Mouse (Mus musculus): ENCODE data around the gene Lamb3.
A peak's percentile ranks its signal among the peaks of the same experiment; 100 is the strongest.
"Not testable (repeated sequence)": the region's sequence is repeated elsewhere in the genome, so short reads cannot be mapped to it uniquely, and the experiment has no call there.

Gene Lamb3

DNA sequence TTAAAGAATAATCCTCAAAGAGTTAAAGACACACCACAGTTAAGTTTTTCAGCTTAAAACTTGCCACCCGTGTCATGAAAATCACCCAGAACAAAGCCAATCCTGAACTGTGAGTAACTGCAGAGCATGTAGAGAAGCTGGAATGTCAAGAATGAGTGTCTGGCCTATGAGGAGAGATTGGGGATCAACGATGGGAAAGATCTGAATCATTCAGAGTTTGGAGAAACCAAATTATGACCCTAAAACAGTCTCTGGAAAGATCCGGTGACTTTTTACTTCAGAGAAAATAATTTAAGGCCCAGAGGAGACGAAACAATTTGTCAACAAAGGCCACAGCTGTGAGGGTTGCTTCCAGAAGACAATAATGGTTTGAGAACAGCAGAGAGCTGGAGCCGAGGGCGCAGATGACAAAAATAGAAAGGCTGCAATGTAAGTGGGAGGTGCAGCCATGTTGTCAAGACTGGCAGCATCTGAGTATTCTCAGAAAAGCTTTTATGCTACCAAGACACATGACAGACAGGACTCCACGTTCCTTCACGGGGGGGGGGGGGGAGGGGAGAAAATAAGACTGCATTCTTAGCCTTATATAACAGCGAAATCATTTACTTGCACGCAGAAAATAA lies 36.2 kb downstream of the Lamb3 start:
- no peak for DNase-seq (ENCODE audit: extremely low spot score, low spot score)

DNA sequence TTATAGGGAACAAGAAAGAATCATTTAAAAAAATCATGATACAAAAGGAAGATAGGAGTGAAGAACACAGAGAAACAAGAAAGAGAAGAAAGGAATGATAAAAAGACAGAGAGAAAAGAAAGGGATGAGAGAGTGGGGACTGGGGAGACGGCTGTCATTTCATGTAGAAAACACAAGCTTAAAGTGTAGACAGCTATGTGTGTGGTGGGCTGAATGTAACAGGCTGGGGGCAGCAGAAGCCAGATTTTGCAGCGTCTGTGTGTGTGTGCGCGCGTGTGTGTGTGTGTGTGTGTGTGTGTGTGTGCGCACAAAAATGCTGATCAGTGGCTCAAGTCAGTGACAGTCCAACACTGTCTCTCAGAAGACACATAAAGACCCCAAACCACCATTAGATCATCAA lies 36.7 kb downstream of the Lamb3 start:
- DNase-seq (ENCODE audit: extremely low spot score, low spot score), result no peak

DNA sequence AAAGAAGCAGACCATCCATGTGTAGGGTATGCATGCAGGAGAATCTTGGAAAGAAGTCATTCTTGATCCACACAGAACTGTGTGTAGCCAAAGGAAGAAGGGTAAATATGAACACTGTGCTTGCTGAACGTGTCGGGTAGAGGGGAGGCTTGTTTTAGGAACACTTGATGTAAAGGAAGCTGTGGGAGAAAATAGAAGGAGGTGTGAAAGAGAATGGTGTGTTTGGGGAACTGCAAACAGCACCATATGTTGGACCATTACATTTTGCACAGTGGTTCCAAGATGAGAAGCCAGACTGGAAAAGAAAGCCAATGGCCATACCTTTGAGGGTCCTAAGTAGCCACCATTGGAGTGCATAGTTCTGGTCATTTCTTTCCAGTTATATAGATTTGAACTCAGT lies 42.5 kb downstream of the Lamb3 start:
- no peak for DNase-seq (ENCODE audit: extremely low spot score, low spot score)

DNA sequence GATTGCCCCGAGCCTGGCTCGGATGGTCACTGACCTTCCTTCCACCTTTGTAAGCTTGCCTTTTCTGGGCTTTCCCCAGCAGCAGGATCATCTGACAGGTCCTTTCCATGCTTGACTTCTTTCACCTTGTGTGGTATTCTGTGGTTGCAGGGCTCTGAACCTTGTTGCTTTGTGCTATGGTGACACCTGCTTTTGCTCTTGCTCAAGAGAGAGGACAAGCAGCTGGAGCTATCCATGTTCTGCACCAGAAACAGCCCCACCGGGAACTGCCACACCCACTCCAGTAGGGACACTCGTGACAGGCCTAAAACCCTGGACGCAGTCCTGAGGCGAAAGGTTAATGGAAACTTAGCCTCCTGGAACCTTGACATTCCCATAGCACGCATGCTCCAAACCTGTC lies 43.9 kb downstream of the Lamb3 start:
- DNase-seq (ENCODE audit: extremely low spot score, low spot score), result no peak

DNA sequence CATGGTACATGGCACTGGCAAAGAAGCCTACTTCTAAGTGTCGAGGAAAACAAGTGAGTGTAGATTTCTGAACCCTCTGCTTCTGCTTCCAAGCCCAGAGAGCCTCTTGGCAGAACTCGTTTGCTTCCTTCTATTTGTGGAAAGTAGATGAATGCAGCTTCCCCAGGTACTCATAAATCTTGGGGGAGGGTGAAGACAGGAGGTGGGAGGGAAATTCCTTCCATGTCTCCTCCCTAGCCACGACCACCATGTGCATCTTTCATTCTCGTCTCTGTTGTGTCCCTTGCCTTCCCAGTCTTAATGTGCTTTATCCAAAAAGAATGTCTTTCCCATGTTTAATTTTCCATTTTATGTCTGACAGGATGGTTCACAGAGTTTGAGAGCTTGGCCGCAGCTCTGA lies 45.1 kb downstream of the Lamb3 start:
- no peak for DNase-seq (ENCODE audit: extremely low spot score, low spot score)

DNA sequence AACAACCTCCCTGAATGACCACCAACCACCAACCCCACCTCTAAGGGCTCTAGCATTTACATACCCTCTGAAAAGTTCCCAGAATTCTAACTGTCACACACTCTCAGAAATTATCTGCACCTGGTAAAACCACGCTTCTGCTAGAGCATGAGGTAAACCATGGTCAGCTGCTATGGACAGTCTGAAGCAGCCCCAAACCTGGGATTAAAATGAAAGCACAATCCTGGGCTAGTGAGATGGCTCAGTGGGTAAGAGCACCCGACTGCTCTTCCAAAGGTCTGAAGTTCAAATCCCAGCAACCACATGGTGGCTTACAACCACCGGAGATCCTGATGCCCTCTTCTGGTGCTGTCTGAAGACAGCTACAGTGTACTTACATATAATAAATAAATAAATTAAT lies 46.4 kb downstream of the Lamb3 start:
- not testable (repeated sequence) for DNase-seq (ENCODE audit: extremely low spot score, low spot score)

DNA sequence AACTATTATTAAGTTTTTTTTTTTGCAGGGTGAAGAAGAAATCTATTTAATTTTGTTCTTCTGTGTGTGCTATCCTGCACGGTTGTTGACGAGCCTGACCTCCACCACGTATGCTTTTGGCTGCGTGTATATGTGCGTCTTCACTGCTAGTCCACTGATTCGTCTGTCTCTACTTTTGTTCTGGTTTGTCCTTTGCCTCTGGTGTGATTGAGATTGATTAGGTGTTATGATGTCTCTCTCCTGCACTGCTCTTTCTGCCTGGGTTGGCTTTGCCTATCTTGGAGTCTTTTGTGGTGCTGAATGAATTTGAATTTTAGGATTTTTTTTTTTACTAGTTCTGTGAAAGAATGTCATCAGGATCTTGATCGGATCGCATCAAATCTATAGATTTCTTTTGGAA lies 47.5 kb downstream of the Lamb3 start:
- DNase-seq (ENCODE audit: extremely low spot score, low spot score), result no peak

DNA sequence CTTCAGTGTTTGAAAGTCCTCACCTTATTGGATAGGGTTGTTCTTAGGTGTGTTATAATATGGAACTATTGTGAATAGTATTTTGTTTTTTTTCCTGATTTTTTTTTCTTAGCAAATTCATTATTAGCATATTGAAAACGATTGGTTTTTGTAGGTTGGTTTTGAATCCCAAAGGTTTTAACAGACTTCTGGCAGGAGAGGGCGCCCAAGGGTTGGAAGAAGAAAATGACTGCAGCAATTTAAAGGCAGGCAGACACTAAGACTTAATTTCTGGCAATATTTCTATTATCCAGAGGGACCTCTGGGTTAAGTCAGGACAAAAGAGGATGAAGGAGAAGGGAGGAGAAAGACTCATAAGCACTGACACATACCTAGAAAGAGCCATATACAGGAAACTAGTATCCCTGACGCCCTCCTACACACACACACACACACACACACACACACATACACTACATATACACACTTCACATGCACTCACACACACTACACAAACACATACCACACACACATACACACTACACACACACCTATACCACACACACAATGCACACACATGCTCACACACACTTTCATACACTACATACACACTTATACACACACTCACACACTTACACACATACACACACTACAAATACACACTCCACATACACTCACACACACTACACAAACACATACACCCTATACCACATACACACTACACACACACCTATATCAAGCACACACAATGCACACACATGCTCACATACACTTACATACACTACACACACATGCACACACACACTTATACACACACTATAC lies 48.2 kb downstream of the Lamb3 start:
- peak; percentile 37 for DNase-seq (ENCODE audit: extremely low spot score, low spot score)

DNA sequence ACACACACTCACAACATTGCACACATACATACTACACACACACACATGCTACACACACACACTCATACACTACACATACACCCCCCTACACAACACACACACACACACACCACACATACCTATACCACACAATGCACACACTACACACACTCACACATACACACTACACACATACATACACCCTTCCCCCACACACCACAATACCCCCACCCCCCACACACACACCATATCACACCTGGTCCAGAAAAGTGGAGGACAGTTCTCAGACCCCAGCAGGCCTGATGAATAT lies 48.7 kb downstream of the Lamb3 start:
- DNase-seq (ENCODE audit: extremely low spot score, low spot score), result no peak

DNA sequence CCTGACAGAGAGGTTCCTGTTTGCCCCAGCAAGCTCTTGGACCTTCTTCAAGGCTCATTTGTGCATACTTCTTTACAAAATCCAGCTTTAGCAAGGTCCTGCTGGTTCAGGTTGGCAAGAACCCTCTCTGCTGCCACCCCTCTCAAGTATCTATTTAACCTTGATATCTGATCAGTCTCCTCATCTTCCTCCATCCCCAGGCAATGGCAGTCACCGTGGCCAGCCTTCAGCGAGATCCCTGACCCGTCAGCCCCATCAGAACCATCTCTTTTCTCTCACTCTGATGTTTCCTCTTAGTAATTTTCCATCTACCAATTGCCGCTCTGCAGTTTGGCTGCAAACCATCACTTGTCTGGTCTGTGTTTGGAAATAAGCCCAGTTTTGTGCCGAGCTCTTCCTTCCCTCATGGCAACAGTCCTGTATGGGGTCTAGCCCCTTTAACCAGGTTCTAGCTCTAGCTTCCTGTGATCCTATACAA lies 49.2 kb downstream of the Lamb3 start:
- no peak for DNase-seq (ENCODE audit: extremely low spot score, low spot score)

DNA sequence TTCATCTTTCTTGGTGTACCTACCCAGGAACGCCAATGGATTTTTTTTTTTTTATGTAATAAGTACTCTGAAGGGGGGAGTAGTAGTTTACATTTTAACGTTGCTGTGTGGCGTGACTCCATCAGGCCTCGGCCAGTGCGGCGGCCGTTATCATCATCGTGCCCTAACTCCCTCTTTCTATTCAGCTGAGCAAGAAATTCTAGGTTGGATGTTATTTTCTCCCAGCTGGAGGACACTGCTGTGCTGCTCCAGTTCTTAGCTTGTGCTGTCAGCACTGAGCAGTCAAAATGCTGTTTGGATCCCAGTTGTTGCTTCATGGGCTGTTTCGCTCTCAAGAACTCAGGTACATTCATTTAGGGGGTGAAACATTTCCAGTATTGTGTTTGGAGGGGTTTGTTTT lies 52.1 kb downstream of the Lamb3 start:
- DNase-seq (ENCODE audit: extremely low spot score, low spot score), result no peak

DNA sequence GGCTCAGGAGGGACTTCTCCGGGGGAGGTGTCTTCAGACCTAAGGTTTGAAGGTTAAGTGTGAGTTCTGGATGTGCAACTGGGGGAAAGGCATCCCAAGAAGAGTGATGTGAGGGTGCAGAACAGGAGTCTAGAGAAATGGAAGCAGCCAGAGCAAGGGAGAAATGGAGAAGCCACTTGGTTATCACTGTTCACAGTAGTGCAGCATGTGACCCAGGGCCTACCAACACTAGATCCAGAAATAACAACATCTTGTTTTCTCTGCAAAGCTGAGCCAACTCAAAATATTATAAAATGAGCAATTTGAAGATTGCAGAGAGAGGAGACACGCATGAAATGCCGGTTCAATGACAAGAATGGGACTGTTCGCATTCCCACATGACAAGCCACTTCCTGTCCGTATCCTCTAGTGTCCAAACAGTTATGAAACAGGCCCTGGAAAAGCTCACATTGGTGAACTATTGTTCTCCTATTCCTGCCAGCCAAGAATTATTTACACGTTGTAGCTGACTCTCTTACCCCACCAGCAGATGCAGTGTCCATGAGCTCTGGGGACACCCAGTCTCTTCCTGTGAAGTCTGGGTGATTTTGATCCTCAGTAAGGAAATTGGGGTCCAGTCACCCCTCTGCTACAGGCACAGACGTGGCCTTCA lies 54.5 kb downstream of the Lamb3 start:
- DNase-seq (ENCODE audit: extremely low spot score, low spot score), result no peak

DNA sequence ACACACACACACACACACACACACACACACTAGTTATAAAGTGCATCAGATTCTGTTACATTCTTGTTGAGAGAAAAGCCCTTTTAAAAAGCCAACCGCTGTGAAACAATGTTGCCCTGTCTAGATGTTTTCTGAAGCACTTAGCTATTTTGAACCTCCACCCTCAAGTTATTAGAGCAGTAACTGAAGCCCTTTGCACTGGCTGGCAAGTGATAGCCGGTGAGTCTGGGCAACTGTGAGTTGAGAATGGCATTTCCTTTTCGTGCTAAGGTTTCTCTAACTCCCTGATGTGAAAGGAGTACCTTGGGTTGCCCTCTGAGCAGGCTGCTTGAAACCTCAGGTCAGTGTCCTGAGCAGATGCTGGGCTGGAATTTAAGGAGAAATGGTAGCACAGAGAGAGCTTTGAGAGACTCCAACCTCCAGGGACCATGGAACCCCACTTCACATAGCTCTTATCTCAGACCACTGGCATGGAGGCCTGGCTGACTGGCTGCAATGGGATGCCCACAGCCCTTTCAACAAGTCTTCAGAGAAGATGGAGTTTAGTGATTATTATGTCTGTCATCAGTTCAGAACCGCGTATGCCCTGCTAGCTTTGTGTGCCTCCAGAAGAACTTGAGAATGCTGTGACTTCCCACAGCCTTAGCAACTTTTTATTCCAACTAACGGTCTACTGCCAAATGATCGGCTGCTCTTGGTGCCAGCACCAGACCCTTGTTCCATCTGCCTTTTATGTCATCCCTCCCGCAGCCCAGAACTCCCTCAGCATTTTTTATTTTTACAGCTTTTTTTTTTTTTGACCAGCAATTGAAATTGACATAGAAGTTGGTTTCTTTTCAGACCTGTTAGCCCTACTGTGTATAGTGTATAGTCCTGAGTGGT lies 55.8 kb downstream of the Lamb3 start:
- no peak for DNase-seq (ENCODE audit: extremely low spot score, low spot score)

DNA sequence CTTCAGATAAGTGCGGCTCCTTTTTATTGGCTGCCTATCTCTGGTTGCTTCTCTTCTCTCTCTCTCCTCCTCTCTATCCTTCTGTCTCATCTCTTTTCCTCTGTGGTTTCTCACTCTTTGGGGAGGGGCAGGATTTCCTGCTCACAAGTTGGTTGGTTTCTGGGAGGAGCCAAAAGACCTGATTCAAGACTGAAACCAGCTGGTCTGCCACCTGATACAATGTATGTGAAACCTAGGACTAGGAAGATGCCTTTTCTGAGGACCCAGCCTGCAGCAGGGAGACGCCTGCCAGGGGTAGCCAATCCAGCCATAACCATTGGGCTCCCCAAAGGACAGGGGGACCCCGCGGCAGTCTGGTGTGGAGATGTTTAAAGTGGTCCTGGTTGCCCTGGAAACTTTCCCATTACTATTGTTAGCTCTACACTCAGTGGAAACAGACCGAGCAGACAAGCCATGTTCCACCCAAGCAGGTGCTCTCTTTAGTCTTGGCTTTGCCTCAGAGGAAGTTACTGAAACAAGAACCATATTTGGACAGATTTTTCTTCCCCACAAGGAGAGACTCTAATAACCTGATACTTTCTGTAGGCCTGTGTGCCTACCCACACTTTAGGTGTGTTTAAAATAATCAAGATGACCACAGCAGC lies 56.6 kb downstream of the Lamb3 start, which contains the start of gene Hsd11b1:
Gene Hsd11b1 (minus strand): TSS at position 121 of the 644 bp plus-strand sequence.
- DNase-seq (ENCODE audit: extremely low spot score, low spot score), result no peak

DNA sequence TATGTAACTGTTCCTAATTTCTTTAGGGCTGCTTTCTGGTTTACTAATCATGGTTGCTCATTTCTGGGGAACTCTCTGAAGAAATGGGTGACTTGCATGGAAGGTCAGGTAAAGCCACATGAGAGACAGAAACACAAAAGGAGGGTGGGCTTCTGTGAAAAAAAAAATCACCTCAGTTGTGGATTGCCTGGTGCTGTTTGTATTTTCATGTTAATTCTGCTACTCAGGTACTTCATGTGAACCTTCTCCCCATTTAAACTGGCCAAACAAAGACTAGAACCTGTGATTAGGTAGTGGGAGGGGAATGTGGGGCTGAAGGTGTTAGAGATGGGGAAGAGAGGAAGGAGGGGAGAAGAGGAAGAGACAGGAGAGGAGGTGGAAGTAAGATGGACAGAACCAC lies 58.2 kb downstream of the Lamb3 start:
- no peak for DNase-seq (ENCODE audit: extremely low spot score, low spot score)

DNA sequence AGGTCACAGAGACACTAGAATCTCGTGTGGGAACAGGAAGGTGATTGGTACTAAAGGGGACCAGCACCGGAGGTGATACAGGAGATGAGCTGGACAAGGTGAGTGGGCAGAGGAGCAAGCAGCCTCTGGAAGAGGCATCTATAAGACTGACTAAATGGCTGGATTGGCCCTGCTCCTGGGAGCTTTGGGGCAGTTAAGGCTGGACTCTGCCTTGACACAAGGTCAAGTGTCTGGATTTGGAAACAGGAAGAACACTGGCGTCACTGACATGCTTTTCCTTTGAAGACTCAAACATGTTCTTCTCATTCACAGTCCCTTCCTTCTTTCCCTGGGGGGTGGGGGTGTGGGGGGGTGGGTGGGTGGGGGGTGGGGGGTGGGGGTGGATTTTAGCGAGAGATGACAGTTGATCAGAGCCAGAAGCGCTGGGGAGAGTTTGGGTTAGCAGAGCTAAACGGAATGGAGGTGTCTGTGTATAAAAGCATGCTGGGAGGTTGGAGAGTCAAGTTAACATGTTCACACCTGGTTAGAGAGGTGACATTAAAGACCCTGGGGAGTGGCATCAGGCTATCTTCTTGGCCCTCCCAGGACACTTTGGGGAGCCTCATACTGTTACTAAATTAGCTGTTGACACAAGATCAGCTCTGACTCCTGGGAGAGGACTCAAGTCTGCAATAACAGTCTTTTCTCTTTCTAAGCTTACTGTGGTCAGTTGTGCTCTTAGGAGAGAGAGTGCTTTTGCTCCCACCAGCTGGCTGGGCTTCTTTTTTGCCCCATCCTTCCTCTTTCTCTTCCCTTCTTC lies 63.7 kb downstream of the Lamb3 start:
- DNase-seq (ENCODE audit: extremely low spot score, low spot score), result no peak

DNA sequence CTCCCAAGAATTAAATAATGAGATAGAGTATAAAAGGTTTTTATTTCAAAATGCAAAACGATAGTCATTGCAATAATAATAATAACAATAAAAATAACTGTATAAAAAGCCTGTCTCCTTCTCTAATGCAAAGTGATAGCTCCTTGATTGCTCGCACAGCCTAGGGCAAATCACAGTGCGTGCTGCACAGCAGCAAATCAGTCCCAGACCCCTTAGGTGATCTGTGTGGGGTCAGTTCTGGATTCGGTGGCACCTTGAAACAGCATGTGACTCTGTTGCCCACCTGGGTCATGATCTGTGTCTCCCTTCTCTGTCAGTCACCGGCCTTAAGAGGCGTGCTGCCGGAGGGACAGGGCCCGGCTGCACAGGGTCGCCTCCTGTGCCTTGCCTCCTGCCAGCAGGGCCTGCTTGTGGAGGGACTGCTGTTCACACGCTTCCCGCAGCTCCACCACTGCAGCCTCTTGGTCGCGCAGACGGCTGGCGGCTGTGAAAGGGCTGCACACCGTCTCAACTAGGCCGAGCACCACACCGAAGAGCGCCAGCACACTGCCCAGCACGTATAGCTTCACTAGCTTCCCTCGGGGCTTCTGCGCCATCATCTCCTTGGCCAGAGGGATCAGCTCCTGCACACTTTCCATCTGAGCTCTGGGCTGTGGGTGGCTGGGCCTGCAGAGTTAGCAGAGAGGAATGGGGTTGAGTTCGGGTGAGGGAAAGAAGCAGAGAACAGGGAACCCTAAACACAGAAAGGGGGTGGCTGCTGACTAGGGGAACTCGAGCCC lies 64.8 kb downstream of the Lamb3 start:
- DNase-seq (ENCODE audit: extremely low spot score, low spot score), result peak; percentile 65

DNA sequence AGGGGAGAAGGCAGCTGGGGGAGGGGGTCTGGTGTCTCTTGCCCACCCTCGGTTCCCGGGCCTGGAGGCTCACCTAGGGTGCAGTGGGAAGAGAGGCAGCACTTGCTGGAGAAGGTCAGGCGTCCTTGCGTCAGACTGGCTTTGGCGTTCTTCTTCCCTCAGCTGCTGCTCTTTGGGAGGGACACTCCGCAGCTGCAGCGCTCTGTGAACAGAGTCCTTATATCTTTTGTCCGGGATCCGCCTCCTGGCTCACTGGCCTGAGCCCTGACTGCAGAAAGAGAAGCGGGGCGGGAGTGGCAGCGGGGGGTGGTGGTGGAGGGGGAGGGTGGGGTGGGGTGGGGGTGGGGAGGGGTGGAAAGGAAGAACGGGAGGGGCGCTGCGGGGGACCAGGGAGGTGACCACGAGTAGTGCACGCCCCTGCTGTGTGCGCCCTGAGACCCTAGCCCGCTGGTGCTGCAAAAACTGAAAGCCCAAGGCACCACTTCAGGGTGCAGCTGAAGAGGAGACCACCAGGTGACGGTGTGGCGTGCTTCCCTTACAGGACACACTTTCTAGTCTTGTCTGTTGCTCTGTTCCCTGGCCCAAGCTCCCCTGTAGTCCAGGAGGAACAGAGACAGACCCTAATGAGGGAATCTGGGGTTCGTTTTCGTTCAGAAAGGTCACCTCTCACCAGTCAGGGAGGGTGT lies 65.6 kb downstream of the Lamb3 start, which contains the start of gene G0s2:
Gene G0s2 (minus strand): TSS at position 302 of the 686 bp plus-strand sequence.
- peak; percentile 66 for DNase-seq (ENCODE audit: extremely low spot score, low spot score)

Measured in neural tube, embryonic 10.5 days (tissue).